Mouse (Mus musculus) liver, postnatal 0 days (tissue): ENCODE results near the gene Slc7a11. TPM values are rescaled to one million over a fixed set of nuclear protein-coding genes. Genes with fewer than 3 reads are reported as not detected.
A peak's percentile ranks its signal among the peaks of the same experiment; 100 is the strongest.

Source experiments
- ATAC-seq: fragments of 200-750 bp; cut with Nextera tagmentation; 2 replicates; pipeline ENCODE4 v1.8.0; 2017; ENCODE audit warnings: mild to moderate bottlenecking, moderate library complexity
- DNase-seq: peaks from one replicate; pipeline ENCODE4 v3.0.0-alpha.2; 2016
- H3K27ac ChIP-seq: fragments of 300-500 bp; sonication (generic); 2 replicates; pipeline ENCODE4 v1.5.1; 2014; ENCODE audit warnings: antibody characterized with exemption, moderate library complexity, mild to moderate bottlenecking, low read depth
- H3K27me3 ChIP-seq: fragments of 300-500 bp; sonication (generic); 2 replicates; pipeline ENCODE4 v1.6.1; 2014; ENCODE audit warnings: low read length, control low read depth, mixed read lengths; ENCODE audit not compliant: insufficient read depth
- H3K36me3 ChIP-seq: fragments of 300-500 bp; sonication (generic); replicated peaks from 2 replicates; pipeline ENCODE4 v1.6.1; 2014; ENCODE audit warnings: mild to moderate bottlenecking, control low read depth, low read length, moderate library complexity, mixed read lengths; ENCODE audit not compliant: insufficient read depth
- H3K4me1 ChIP-seq: fragments of 300-500 bp; sonication (generic); 2 replicates; pipeline ENCODE4 v1.6.1; 2014; ENCODE audit warnings: antibody characterized with exemption, mild to moderate bottlenecking, control low read depth; ENCODE audit not compliant: insufficient read depth
- H3K4me2 ChIP-seq: fragments of 300-500 bp; sonication (generic); 2 replicates; pipeline ENCODE4 v1.6.1; 2014; ENCODE audit warnings: low read depth, mild to moderate bottlenecking, low read length, moderate library complexity, mixed read lengths
- H3K4me3 ChIP-seq: fragments of 300-500 bp; sonication (generic); 2 replicates; pipeline ENCODE4 v1.5.1; 2014; ENCODE audit warnings: low read depth, low read length
- H3K9ac ChIP-seq: fragments of 300-500 bp; sonication (generic); replicated peaks from 2 replicates; pipeline ENCODE4 v1.6.1; 2014; ENCODE audit warnings: mild to moderate bottlenecking, moderate library complexity
- H3K9me3 ChIP-seq: fragments of 300-500 bp; sonication (generic); 2 replicates; pipeline ENCODE4 v1.6.1; 2016; ENCODE audit warnings: mild to moderate bottlenecking, control low read depth, low read length, mixed read lengths
- CTCF ChIP-seq: sonication (generic); IDR thresholded peaks from 2 replicates; pipeline ENCODE4 v1.5.1; 2016; ENCODE audit warnings: antibody characterized with exemption, low read depth
- EP300 ChIP-seq: IDR thresholded peaks from 2 replicates; pipeline ENCODE4 v1.6.1; 2016; ENCODE audit warnings: antibody characterized with exemption, low read depth, mild to moderate bottlenecking
- WGBS: fragments of 180-500 bp; shearing (Covaris S2); extraction: QIAGEN DNeasy Blood & Tissue Kit; methylation state at CpG from one replicate; pipeline ENCODE4 v1.1.7; 2014; ENCODE audit not compliant: insufficient replicate concordance; 5-methylcytosine and 5-hydroxymethylcytosine counted together
- polyA plus RNA-seq: library from polyadenylated mRNA; unstranded; fragments of >200 nt; fragmentation: Nextera tagmentation; extraction: Ambion mirVana; gene quantifications from 2 replicates; pipeline ENCODE4 v1.2.1, GENCODE M21; 2015

The Slc7a11 gene
- polyA plus RNA-seq, 1 experiment from 2014 or later, result 0.14 TPM

DNA sequence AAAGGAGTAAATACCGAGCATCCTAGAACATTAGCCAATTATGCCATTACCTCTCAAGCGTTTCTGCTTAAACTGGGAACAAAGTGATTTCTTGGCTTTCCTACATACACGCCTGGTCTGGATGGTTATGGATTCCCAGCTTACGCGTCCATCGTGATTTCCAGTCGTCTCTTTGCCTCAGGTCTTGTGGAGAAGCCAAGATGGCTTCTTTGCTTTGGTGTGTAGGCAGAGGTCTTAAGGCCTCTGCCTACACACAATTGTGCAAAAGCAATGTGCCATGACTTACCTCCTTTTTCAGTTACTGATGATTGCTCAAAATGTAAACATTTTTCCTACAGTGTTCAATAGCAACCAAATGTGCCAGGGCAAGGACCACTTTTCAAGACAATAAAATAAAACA is 119.5 kb downstream of the Slc7a11 start:
- no peaks in the 10 kb centered on the region for H3K4me1 ChIP-seq
- TF ChIP-seq CTCF, result no peak
- TF ChIP-seq EP300, result no peak
- H3K36me3 ChIP-seq, result no peaks in the 10 kb centered on the region
- H3K9ac ChIP-seq, result no peak overlapping the region
- WGBS, result 82% methylated on average over 7 of the region's 7 CpGs
- no peak overlapping the region for H3K4me2 ChIP-seq
- no peaks in the 10 kb centered on the region for H3K9me3 ChIP-seq
- DNase-seq (no peak), ATAC-seq (no peak)
- H3K4me3 ChIP-seq, result no peak overlapping the region
- H3K27me3 ChIP-seq, result no peaks in the 10 kb centered on the region
- no peak overlapping the region for H3K27ac ChIP-seq

- WGBS, result 37% methylated on average over 2 of the region's 2 CpGs
- DNase-seq (no peak), ATAC-seq (no peak)
- Histone ChIP-seq H3K27me3 (no peaks in the 10 kb centered on the region), H3K4me1 (no peaks in the 10 kb centered on the region), H3K4me2 (no peak overlapping the region), H3K36me3 (no peaks in the 10 kb centered on the region), H3K9me3 (no peaks in the 10 kb centered on the region), H3K9ac (no peak overlapping the region), H3K27ac (no peak overlapping the region), H3K4me3 (no peak overlapping the region)
- TF ChIP-seq EP300, result peak; percentile 68; the same call in 1 of the 2 replicates
- TF ChIP-seq CTCF, result no peak
Measured at GRCm38 (mm10) chr3:50320862-50321261, 122.6 kb downstream of the Slc7a11 start.

DNA sequence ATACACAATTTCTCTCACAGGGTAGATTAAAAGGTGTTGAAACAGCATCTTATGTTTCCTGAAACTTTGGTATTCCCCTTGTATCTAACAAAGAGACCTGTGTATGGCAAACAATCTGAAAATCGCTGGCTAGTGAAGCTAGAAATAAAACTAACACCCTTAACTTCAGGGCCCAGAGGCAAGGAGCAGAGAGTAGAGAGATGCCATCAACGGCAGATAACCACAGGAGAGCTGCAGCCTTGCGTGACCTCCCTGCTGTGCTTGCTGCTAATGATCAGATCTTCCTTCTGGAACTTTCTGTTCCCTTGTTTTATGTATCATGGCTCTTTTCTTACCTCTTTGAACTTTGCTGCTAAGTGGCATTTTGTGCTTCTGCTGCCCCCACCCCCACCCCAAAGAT is 125.3 kb downstream of the Slc7a11 start:
- no peak overlapping the region for H3K27ac ChIP-seq

DNA sequence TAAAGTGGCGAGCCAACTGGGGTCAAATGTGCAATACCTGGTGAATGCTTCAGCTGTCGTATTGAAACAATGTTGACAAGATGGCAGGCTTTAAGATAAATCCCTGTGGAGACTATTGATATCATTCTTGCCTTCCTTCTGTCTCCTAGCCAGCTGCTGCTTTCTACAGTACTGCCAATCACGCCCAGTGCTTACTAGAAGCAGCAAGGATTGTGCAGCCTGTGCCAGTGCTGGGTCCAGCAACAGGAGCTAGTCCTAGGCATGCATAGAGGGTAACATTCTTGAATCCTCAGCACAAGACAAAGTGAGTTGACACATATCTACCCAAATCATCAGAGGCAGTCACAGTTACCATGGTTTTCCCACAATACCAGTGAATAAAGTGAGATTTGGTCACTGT is 129.6 kb downstream of the Slc7a11 start:
- ATAC-seq, result no peak
- Histone ChIP-seq H3K36me3 (no peaks in the 10 kb centered on the region), H3K27me3 (no peaks in the 10 kb centered on the region), H3K27ac (no peak overlapping the region), H3K9me3 (no peaks in the 10 kb centered on the region), H3K9ac (no peak overlapping the region), H3K4me1 (no peaks in the 10 kb centered on the region), H3K4me3 (no peak overlapping the region), H3K4me2 (no peak overlapping the region)
- WGBS, result 68% methylated on average over 3 of the region's 3 CpGs
- TF ChIP-seq CTCF, result no peak
- TF ChIP-seq EP300, result no peak
- no peak for DNase-seq

More for the DNA sequence above, 125.3 kb downstream of the Slc7a11 start:
- 69% methylated on average over 3 of the region's 3 CpGs for WGBS
- TF ChIP-seq EP300 (no peak), CTCF (no peak)
- no peaks in the 10 kb centered on the region for H3K36me3 ChIP-seq
- H3K9me3 ChIP-seq, result no peaks in the 10 kb centered on the region
- H3K4me2 ChIP-seq, result no peak overlapping the region
- H3K4me1 ChIP-seq, result no peaks in the 10 kb centered on the region
- H3K9ac ChIP-seq, result no peak overlapping the region
- no peaks in the 10 kb centered on the region for H3K27me3 ChIP-seq
- no peak overlapping the region for H3K4me3 ChIP-seq
- no peak for ATAC-seq
- DNase-seq, result no peak

DNA sequence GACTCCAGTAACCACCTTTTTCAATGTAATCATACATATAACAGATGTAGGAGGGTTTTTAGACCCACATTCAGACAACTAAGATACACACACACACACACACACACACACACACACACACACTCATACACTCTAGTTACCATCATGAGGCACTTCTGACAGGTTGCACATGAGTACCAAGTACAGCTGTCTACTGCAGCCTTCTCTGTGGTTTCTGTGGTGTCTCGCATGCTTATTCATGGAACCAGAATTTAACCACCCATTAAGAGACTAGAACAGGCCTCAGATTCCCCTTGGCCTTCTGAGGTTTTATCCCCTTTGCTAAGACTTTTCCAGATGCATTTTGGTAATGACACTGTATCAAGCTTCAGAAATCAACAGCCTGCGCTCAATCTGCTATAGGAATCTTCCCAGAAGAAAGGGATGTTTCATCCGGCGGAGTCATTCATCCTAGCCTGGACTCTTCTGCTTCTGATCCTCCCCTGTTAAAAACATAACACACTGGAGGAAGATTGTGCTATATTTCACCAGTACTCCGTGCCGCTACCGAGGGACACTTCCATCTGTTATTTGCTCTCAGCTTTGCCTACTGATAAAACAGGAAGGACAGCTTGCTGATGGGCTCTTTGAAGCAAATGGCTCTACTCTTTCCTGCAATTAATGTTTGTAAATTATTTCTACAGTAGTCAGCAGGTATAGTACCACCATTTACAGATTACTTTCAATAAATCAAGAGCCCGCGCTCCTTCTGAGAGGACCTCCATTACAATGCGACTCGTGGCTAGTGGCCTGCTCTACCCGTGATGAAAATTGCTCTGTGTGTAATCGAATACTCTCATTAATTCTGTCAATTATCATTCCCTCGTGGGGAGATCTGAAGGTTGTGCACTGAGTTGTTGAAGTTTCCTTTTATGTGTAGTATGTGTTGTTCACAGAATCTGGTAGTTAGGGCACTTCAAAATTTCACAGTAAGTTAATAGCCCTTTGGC is 135.8 kb downstream of the Slc7a11 start:
- no peak for DNase-seq
- H3K4me3 ChIP-seq, result no peak overlapping the region
- H3K4me1 ChIP-seq, result no peaks in the 10 kb centered on the region
- H3K9ac ChIP-seq, result no peak overlapping the region
- WGBS, result 76% methylated on average over 14 of the region's 14 CpGs
- TF ChIP-seq EP300 (no peak), CTCF (no peak)
- H3K27ac ChIP-seq, result no peak overlapping the region
- no peak for ATAC-seq
- H3K9me3 ChIP-seq, result no peaks in the 10 kb centered on the region
- H3K27me3 ChIP-seq, result no peaks in the 10 kb centered on the region
- H3K4me2 ChIP-seq, result no peak overlapping the region
- H3K36me3 ChIP-seq, result no peaks in the 10 kb centered on the region

- no peaks in the 10 kb centered on the region for H3K36me3 ChIP-seq
- 76% methylated on average over 8 of the region's 8 CpGs for WGBS
Measured at GRCm38 (mm10) chr3:50306334-50306733, 137.1 kb downstream of the Slc7a11 start.

More at GRCm38 (mm10) chr3:50306334-50306733, 137.1 kb downstream of the Slc7a11 start:
- H3K27ac ChIP-seq, result no peak overlapping the region
- no peaks in the 10 kb centered on the region for H3K27me3 ChIP-seq
- no peak overlapping the region for H3K4me3 ChIP-seq
- H3K4me1 ChIP-seq, result no peaks in the 10 kb centered on the region
- no peaks in the 10 kb centered on the region for H3K9me3 ChIP-seq
- no peak for DNase-seq
- no peak overlapping the region for H3K9ac ChIP-seq
- TF ChIP-seq CTCF (no peak), EP300 (no peak)
- no peak overlapping the region for H3K4me2 ChIP-seq
- no peak for ATAC-seq
